Mouse (Mus musculus) layer of hippocampus, adult 11-12 months (tissue): ENCODE measurements around the gene Ankrd6.
A peak's percentile ranks its signal among the peaks of the same experiment; 100 is the strongest.

Experiments used
- DNase-seq: peaks from one replicate; pipeline ENCODE4 v3.0.0; 2022; ENCODE audit warnings: low spot score

Gene Ankrd6

GRCm38 (mm10) chr4:32905381-32905780 lies 45.3 kb downstream of the Ankrd6 start:
- no peak for DNase-seq

GRCm38 (mm10) chr4:32903826-32904225 lies 46.8 kb downstream of the Ankrd6 start:
- DNase-seq: no peak

GRCm38 (mm10) chr4:32899051-32899450 lies 51.6 kb downstream of the Ankrd6 start:
- no peak for DNase-seq

GRCm38 (mm10) chr4:32891341-32891740 lies 59.3 kb downstream of the Ankrd6 start:
- no peak for DNase-seq

- no peak for DNase-seq
These were observed 59.9 kb downstream of the Ankrd6 start for GRCm38 (mm10) chr4:32890735-32891098.

- no peak for DNase-seq
These were observed 60.5 kb downstream of the Ankrd6 start for GRCm38 (mm10) chr4:32889996-32890734.

GRCm38 (mm10) chr4:32889246-32889645 lies 61.4 kb downstream of the Ankrd6 start:
- peak; percentile 59 for DNase-seq

- DNase-seq: no peak
These were observed 64.2 kb downstream of the Ankrd6 start for GRCm38 (mm10) chr4:32886479-32886878.

- no peak for DNase-seq
These were observed 66.0 kb downstream of the Ankrd6 start for GRCm38 (mm10) chr4:32884599-32884998.

- DNase-seq: no peak
These were observed 69.6 kb downstream of the Ankrd6 start for GRCm38 (mm10) chr4:32881001-32881400.

GRCm38 (mm10) chr4:32874669-32875068 lies 76.0 kb downstream of the Ankrd6 start:
- DNase-seq: no peak

GRCm38 (mm10) chr4:32872189-32872749 lies 78.4 kb downstream of the Ankrd6 start:
- DNase-seq: no peak

GRCm38 (mm10) chr4:32869370-32869769 lies 81.3 kb downstream of the Ankrd6 start:
- DNase-seq: no peak

GRCm38 (mm10) chr4:32868858-32869257 lies 81.8 kb downstream of the Ankrd6 start:
- no peak for DNase-seq

- DNase-seq: no peak
These were observed 82.2 kb downstream of the Ankrd6 start for GRCm38 (mm10) chr4:32868437-32868836.

GRCm38 (mm10) chr4:32867460-32867859 lies 83.2 kb downstream of the Ankrd6 start:
- DNase-seq: no peak

GRCm38 (mm10) chr4:32864867-32865242 lies 85.8 kb downstream of the Ankrd6 start:
- no peak for DNase-seq

GRCm38 (mm10) chr4:32864131-32864866 lies 86.3 kb downstream of the Ankrd6 start:
- DNase-seq: no peak

GRCm38 (mm10) chr4:32863447-32864130 lies 87.1 kb downstream of the Ankrd6 start:
- DNase-seq: no peak

- no peak for DNase-seq
These were observed 87.7 kb downstream of the Ankrd6 start for GRCm38 (mm10) chr4:32862751-32863446.

- peak; percentile 41 for DNase-seq
These were observed 88.5 kb downstream of the Ankrd6 start for GRCm38 (mm10) chr4:32862011-32862750.
